Mouse (Mus musculus) thymus, postnatal 0 days (tissue): ENCODE results near the gene Ccdc186. TPM values are rescaled to one million over a fixed set of nuclear protein-coding genes. Genes with fewer than 3 reads are reported as not detected.
"Not testable (repeated sequence)": the region's sequence is repeated elsewhere in the genome, so short reads cannot be mapped to it uniquely, and the experiment has no call there.

ENCODE experiments used
- DNase-seq: peaks from one replicate; pipeline ENCODE4 v3.0.0-alpha.2; 2015; ENCODE audit warnings: low spot score
- polyA plus RNA-seq: library from polyadenylated mRNA; unstranded; fragments of >200 nt; fragmentation: Nextera tagmentation; extraction: Ambion mirVana; gene quantifications from 2 replicates; pipeline ENCODE4 v1.2.1, GENCODE M21; 2015

Gene Ccdc186
- polyA plus RNA-seq, 1 experiment from 2014 or later = 14.5 TPM

GRCm38 (mm10) chr19:56801656-56802351 lies 20.2 kb downstream of the Ccdc186 start:
- DNase-seq = no peak

- DNase-seq = no peak
Observed at GRCm38 (mm10) chr19:56800930-56801655, 20.9 kb downstream of the Ccdc186 start.

- peak; percentile 15 for DNase-seq
Observed at GRCm38 (mm10) chr19:56800226-56800625, 21.8 kb downstream of the Ccdc186 start.

GRCm38 (mm10) chr19:56797376-56797775 lies 24.6 kb downstream of the Ccdc186 start:
- no peak for DNase-seq

- DNase-seq = no peak
Observed at GRCm38 (mm10) chr19:56788952-56789351, 33.0 kb downstream of the Ccdc186 start.

- DNase-seq = no peak
Observed at GRCm38 (mm10) chr19:56787911-56788310, 34.1 kb downstream of the Ccdc186 start.

GRCm38 (mm10) chr19:56778532-56778931 lies 43.5 kb downstream of the Ccdc186 start:
- not testable (repeated sequence) for DNase-seq

- DNase-seq = peak; percentile 53
Observed at GRCm38 (mm10) chr19:56776719-56777382, 45.1 kb downstream of the Ccdc186 start.

GRCm38 (mm10) chr19:56775893-56776718 lies 45.9 kb downstream of the Ccdc186 start:
- no peak for DNase-seq

- no peak for DNase-seq
Observed at GRCm38 (mm10) chr19:56774971-56775892, 46.8 kb downstream of the Ccdc186 start.

GRCm38 (mm10) chr19:56774408-56774962 lies 47.5 kb downstream of the Ccdc186 start:
- DNase-seq = no peak

GRCm38 (mm10) chr19:56773393-56773971 lies 48.5 kb downstream of the Ccdc186 start:
- DNase-seq = no peak

GRCm38 (mm10) chr19:56772158-56772557 lies 49.8 kb downstream of the Ccdc186 start:
- peak; percentile 23 for DNase-seq

GRCm38 (mm10) chr19:56769024-56769423 lies 53.0 kb downstream of the Ccdc186 start:
- DNase-seq = no peak

- no peak for DNase-seq
Observed at GRCm38 (mm10) chr19:56762686-56763085, 59.3 kb downstream of the Ccdc186 start.

- no peak for DNase-seq
Observed at GRCm38 (mm10) chr19:56761727-56762126, 60.3 kb downstream of the Ccdc186 start.

- no peak for DNase-seq
Observed at GRCm38 (mm10) chr19:56761096-56761495, 60.9 kb downstream of the Ccdc186 start.

- no peak for DNase-seq
Observed at GRCm38 (mm10) chr19:56760306-56760940, 61.6 kb downstream of the Ccdc186 start.

- DNase-seq = no peak
Observed at GRCm38 (mm10) chr19:56759740-56760139, 62.2 kb downstream of the Ccdc186 start.
